Mouse (Mus musculus): ENCODE data around the gene Mast1. TPM values are rescaled to one million over a fixed set of nuclear protein-coding genes. Genes with fewer than 3 reads are reported as not detected.

Mast1 gene
- polyA plus RNA-seq (2015; fragmentation: Nextera tagmentation; extraction: Ambion mirVana), result 1.2 and 1.6 TPM in 2 replicates

- H3K27me3 ChIP-seq (replicated peaks; ENCODE audit: control insufficient read depth, insufficient read depth, low read length), result peaks cover 47% of the 10 kb centered on the region
- H3K9ac ChIP-seq (ENCODE audit: low read depth, low read length), result peak within 1 kb of the TSS; percentile 58
- under 1% methylated on average over 46 of the region's 50 CpGs for WGBS
- H3K4me3 ChIP-seq (ENCODE audit: low read length), result peak within 1 kb of the TSS; percentile 53
- H3K36me3 ChIP-seq (ENCODE audit: control insufficient read depth, insufficient read depth, low read length), result no peaks in the 10 kb centered on the region
- H3K4me1 ChIP-seq (ENCODE audit: control insufficient read depth, insufficient read depth, low read length), result peaks cover 9% of the 10 kb centered on the region; the same call in 1 of the 2 replicates
- peak; percentile 65 for ATAC-seq
- peak within 1 kb of the TSS; percentile 86 for H3K4me2 ChIP-seq (ENCODE audit: low read depth, low read length)
- H3K27ac ChIP-seq (ENCODE audit: low read length), result no peak within 1 kb of the TSS
- no peaks in the 10 kb centered on the region for H3K9me3 ChIP-seq (ENCODE audit: control insufficient read depth, low read length)
These were observed at the start of gene Mast1 for GRCm38 (mm10) chr8:84936962-84937546. Mast1 (minus strand) TSS chr8:84937359.

- Histone ChIP-seq H3K9me3 (ENCODE audit: control insufficient read depth, low read length) (no peaks in the 10 kb centered on the region), H3K4me1 (ENCODE audit: control insufficient read depth, insufficient read depth, low read length) (peaks cover 52% of the 10 kb centered on the region), H3K27me3 (replicated peaks; ENCODE audit: control insufficient read depth, insufficient read depth, low read length) (0 out of 2 replicates have a peak, but pooled peaks cover 2% of the 10 kb centered on the region), H3K27ac (ENCODE audit: low read length) (peak overlapping the region; percentile 95), H3K4me3 (ENCODE audit: low read length) (peak overlapping the region; percentile 56), H3K9ac (ENCODE audit: low read depth, low read length) (peak overlapping the region; percentile 76), H3K4me2 (ENCODE audit: low read depth, low read length) (peak overlapping the region; percentile 99), H3K36me3 (ENCODE audit: control insufficient read depth, insufficient read depth, low read length) (no peaks in the 10 kb centered on the region)
- 28% methylated on average over 8 of the region's 8 CpGs for WGBS
- no peak for ATAC-seq
These were observed 49.3 kb upstream of the Mast1 start for GRCm38 (mm10) chr8:84986379-84986945.

GRCm38 (mm10) chr8:84985684-84986378 is 48.7 kb upstream of the Mast1 start:
- Histone ChIP-seq H3K9me3 (ENCODE audit: control insufficient read depth, low read length) (no peaks in the 10 kb centered on the region), H3K27me3 (replicated peaks; ENCODE audit: control insufficient read depth, insufficient read depth, low read length) (0 out of 2 replicates have a peak, but pooled peaks cover 2% of the 10 kb centered on the region), H3K9ac (ENCODE audit: low read depth, low read length) (peak overlapping the region; percentile 76), H3K4me2 (ENCODE audit: low read depth, low read length) (peak overlapping the region; percentile 99), H3K4me3 (ENCODE audit: low read length) (peak overlapping the region; percentile 56), H3K27ac (ENCODE audit: low read length) (peak overlapping the region; percentile 95), H3K36me3 (ENCODE audit: control insufficient read depth, insufficient read depth, low read length) (no peaks in the 10 kb centered on the region), H3K4me1 (ENCODE audit: control insufficient read depth, insufficient read depth, low read length) (peaks cover 52% of the 10 kb centered on the region)
- ATAC-seq, result peak; percentile 45
- under 1% methylated on average over 53 of the region's 53 CpGs for WGBS

DNA sequence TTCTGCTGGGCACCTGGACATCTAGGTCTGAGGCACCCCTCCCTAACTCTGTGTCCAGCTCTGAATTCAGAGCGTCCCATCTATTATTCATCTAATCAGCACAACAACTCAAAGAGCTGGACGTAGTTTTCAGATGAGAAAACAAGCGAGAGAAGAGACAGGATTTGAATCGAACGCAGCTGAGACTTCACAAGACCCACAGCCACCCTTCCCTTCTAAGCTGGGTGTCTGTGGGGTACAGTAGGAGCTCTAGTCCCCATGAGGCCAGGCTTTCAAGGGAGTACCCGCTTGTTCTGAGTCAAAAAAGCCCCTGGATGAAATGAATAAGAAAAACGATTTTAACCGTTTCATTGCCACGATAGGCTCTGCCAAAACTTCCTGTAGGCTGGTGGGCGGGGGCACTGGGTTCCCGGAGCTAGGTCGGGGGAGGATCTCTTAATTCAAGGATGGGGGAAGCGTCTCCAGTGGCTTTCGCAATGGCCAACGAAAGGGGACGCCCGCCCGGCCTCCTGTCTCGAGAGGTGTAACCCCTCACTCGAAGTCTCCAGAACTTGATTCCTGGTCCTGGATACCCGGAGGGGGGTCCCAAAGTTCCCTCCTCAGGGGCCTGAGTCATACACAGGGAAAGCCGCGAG is 48.0 kb upstream of the Mast1 start:
- Histone ChIP-seq H3K9me3 (ENCODE audit: control insufficient read depth, low read length) (no peaks in the 10 kb centered on the region), H3K4me3 (ENCODE audit: low read length) (peak overlapping the region; percentile 56), H3K4me2 (ENCODE audit: low read depth, low read length) (peak overlapping the region; percentile 99), H3K27ac (ENCODE audit: low read length) (peak overlapping the region; percentile 95), H3K4me1 (ENCODE audit: control insufficient read depth, insufficient read depth, low read length) (peaks cover 57% of the 10 kb centered on the region), H3K9ac (ENCODE audit: low read depth, low read length) (peak overlapping the region; percentile 76), H3K27me3 (replicated peaks; ENCODE audit: control insufficient read depth, insufficient read depth, low read length) (0 out of 2 replicates have a peak, but pooled peaks cover 2% of the 10 kb centered on the region), H3K36me3 (ENCODE audit: control insufficient read depth, insufficient read depth, low read length) (no peaks in the 10 kb centered on the region)
- under 1% methylated on average over 23 of the region's 23 CpGs for WGBS
- no peak; the same call in 1 of the 2 replicates for ATAC-seq

DNA sequence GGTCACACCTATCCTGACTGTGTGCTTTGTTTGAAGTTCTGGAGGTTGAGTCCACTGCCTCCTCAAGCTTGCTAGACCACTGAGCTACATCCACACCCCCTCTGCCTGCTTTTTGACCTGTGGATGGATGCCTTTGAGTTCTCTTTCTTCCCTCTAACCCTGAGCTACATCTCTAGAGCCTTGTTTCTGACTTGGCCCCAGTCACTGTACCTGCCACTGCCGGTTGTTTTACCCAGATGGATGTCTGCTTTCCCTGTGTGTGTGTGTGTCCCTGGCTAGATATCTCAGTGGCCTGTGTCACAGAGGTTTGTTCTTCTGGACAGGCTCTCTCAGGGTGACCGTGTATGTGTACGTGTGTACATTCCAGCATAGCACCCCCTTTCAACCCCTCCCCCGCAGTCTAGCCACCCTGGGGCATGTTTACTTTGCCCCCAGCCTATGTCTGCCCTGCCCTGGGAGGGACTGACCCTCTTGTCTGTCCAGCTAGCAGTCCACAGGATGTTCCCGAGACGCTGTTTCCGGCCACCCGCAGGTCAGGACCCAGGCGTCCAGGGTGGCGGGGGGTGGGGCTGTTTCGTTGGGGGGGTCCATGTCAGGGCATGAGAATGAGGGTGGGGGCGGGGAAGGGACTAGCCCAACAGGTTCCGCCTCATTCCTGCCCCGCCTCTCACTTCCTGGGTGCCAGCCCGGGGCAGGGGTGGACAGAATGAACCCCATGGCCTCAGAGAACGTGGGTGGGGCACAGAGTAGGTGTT is 47.3 kb upstream of the Mast1 start:
- Histone ChIP-seq H3K9ac (ENCODE audit: low read depth, low read length) (peak overlapping the region; percentile 76), H3K27me3 (replicated peaks; ENCODE audit: control insufficient read depth, insufficient read depth, low read length) (0 out of 2 replicates have a peak, but pooled peaks cover 2% of the 10 kb centered on the region), H3K36me3 (ENCODE audit: control insufficient read depth, insufficient read depth, low read length) (no peaks in the 10 kb centered on the region), H3K4me1 (ENCODE audit: control insufficient read depth, insufficient read depth, low read length) (peaks cover 62% of the 10 kb centered on the region), H3K4me3 (ENCODE audit: low read length) (peak overlapping the region; percentile 56), H3K4me2 (ENCODE audit: low read depth, low read length) (peak overlapping the region; percentile 99), H3K27ac (ENCODE audit: low read length) (peak overlapping the region; percentile 95), H3K9me3 (ENCODE audit: control insufficient read depth, low read length) (no peaks in the 10 kb centered on the region)
- 8% methylated on average over 16 of the region's 16 CpGs for WGBS
- ATAC-seq, result peak; percentile 4; the same call in 1 of the 2 replicates

DNA sequence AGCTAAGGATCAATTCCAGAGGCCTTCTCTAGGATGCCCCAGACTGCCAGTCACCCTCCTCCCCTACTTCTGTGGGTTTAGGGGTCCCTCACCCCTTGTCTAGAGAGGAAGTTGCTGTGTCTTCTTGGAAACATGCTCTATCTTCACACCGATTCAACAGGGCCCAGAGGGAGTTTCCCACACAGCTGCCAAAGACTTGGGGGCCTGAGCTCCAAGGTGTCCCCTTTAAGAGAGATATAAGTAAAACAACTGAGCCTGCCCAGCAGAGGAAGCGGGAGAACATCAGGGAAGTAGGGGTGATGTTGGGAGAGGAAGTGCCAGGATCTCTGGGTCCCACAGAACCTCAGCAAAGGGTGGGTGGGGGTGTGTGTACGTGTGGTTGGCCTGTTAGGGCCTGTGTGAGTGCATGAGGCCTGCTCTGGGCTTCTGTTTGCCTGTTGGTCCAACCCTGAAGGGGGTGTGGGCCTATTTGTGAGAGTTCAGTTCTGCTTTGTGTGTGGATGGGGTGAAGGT is 45.4 kb upstream of the Mast1 start:
- Histone ChIP-seq H3K27ac (ENCODE audit: low read length) (peak overlapping the region; percentile 98), H3K27me3 (replicated peaks; ENCODE audit: control insufficient read depth, insufficient read depth, low read length) (0 out of 2 replicates have a peak, but pooled peaks cover 2% of the 10 kb centered on the region), H3K9ac (ENCODE audit: low read depth, low read length) (peak overlapping the region; percentile 44), H3K36me3 (ENCODE audit: control insufficient read depth, insufficient read depth, low read length) (no peaks in the 10 kb centered on the region), H3K9me3 (ENCODE audit: control insufficient read depth, low read length) (no peaks in the 10 kb centered on the region), H3K4me3 (ENCODE audit: low read length) (no peak overlapping the region), H3K4me1 (ENCODE audit: control insufficient read depth, insufficient read depth, low read length) (peaks cover 60% of the 10 kb centered on the region), H3K4me2 (ENCODE audit: low read depth, low read length) (no peak overlapping the region)
- WGBS, result 67% methylated on average over 3 of the region's 3 CpGs
- no peak for ATAC-seq

DNA sequence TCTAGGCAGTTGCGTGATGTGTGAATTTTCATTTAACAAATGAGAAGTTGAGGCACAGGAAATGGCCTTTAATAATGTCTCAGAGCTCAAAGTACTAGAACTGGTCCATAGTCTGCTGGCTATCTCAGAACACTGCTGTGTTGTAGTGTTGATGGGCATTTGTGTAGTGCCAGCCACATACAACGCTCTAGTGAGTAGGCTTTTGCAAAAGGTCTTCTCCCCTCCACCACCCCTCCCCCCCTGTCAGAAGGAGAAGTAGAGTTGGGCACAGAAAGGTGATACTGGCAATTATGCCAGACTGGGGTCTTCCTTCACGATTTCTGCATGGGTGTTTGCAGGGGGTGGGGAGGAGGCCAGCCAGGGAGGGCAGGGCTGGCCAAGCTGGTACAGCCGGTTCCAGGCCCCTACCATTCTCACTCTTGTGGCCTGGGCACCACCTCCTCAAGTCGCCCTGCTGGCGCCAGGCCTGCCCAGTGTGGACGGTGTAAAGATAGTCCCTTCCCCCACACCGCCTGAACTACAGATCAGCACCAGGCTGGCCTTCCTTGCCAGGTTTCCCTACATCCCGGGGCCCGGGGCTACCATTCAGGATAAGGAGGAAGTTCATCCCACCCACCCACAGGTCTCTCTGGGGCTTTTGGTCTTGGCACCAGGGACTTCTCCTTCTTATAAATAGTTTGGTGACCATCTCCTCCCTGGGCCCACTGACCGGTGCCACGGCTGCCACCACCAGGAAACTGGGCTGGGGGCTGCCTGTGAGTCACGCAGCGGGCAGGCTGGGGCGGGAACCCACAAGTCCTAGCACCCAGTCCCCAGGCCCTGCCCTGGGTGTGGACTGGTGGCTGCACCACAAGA is 44.7 kb upstream of the Mast1 start:
- Histone ChIP-seq H3K4me1 (ENCODE audit: control insufficient read depth, insufficient read depth, low read length) (peaks cover 61% of the 10 kb centered on the region), H3K9me3 (ENCODE audit: control insufficient read depth, low read length) (no peaks in the 10 kb centered on the region), H3K27ac (ENCODE audit: low read length) (peak overlapping the region; percentile 98), H3K9ac (ENCODE audit: low read depth, low read length) (peak overlapping the region; percentile 44), H3K27me3 (replicated peaks; ENCODE audit: control insufficient read depth, insufficient read depth, low read length) (0 out of 2 replicates have a peak, but pooled peaks cover 2% of the 10 kb centered on the region), H3K36me3 (ENCODE audit: control insufficient read depth, insufficient read depth, low read length) (no peaks in the 10 kb centered on the region), H3K4me2 (ENCODE audit: low read depth, low read length) (no peak overlapping the region), H3K4me3 (ENCODE audit: low read length) (no peak overlapping the region)
- WGBS, result 77% methylated on average over 15 of the region's 15 CpGs
- no peak for ATAC-seq
